Mouse (Mus musculus) heart, postnatal 4 days (tissue): ENCODE measurements around the gene Bst1. TPM values are rescaled to one million over a fixed set of nuclear protein-coding genes. Genes with fewer than 3 reads are reported as not detected.

Experiments
- DNase-seq: peaks from one replicate; pipeline ENCODE4 v3.0.0; 2021
- total RNA-seq, 2 experiments: library from RNA; stranded (reverse); gene quantifications; 2 replicates each; pipeline ENCODE4 v1.2.3; 2021

Gene Bst1
- total RNA-seq, result 1 to 10 TPM in 1 of 2 experiments, under 1 TPM in 1; 0.71 to 2.1 TPM

DNA sequence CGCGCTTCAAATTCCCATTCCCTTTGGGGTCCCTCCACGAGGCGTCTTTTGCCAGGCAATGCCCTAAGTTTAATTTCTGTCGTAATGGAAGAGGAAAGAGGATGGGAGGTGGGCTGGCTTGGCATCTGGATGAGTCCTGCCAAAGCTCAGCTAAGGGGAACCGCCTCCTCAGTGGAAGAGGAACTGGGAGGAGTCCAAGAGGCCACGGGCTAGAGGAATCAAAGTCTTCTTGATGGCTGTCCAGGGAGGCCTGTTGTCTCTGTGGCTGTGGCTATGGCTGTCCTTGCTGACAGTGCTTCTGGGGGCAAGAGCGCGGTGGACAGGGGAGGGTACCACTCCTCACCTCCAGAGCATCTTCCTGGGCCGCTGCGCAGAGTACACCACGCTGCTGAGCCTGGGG, at the start of gene Bst1:
Bst1 (plus strand) TSS at position 191 of the 400 bp plus-strand sequence.
- DNase-seq, result peak; percentile 9

DNA sequence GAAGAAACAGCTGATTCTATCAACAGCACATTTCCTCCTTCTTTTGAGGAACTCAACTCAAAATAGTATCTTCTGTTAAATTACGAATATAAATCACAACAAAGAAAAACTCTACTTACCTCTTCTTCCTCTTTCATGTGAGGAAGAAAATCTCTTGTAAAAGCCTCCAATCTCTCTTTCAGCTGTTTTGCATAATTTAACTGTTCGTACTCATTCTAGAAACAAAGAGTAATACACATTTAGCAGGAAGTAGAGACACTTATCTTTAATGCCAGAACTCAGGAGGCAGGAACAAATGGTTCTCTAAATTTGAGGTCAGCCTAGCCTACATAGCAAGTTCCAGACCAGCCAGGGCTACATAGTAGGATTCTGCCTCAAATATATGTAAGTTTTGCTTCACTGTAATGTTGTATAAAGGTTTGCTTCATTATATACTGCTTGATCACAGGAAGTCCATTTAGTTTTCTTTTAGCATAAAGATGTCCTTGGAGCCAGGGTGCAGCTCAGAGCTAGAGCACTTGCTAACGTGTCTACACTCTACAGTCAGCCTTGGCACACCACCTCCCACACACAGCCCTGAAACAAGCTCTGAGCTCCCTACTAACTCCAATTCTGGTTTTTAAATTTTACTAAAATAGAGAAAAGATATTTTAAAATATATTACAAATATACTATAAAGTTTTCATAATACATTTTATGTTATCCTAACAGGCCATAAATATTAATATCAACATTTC, 47.9 kb upstream of the Bst1 start:
- DNase-seq, result no peak

DNA sequence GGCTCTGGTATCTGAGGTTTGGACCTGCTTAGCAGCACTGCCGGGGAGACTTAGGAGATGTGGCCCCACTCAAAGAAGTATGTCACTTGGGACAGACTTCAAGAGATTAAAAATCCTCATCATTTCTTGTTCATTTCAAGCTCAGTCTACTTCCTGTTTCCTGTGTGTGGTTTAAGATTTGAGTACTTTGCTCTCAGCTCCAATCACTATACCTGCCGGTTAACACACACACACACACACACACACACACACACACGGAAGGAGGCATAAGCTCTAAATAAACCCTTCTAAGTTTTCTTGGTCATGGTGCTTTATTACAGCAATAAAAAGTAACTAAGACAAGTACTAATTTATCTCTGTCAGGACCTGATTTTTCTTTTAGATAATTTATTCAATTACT, 47.1 kb upstream of the Bst1 start:
- DNase-seq, result no peak

DNA sequence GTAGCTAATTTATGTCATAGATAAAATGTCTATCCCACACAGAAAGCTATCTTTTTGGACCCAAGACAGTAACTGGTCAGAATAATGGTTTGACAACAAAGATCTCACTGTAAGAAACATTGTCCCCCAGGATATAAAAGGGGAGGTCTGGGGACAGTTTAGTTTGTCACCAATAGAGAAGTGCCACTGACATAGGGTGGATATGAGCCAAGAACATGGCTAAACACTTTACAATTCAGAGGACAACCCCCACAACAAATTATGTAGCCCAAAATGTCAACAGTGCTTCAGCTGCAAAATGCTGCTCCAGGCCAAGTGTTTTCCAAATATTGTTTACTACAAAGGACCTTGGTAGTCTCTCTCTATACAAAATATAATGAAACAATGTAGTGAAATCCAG, 42.3 kb upstream of the Bst1 start:
- DNase-seq, result peak; percentile 10

DNA sequence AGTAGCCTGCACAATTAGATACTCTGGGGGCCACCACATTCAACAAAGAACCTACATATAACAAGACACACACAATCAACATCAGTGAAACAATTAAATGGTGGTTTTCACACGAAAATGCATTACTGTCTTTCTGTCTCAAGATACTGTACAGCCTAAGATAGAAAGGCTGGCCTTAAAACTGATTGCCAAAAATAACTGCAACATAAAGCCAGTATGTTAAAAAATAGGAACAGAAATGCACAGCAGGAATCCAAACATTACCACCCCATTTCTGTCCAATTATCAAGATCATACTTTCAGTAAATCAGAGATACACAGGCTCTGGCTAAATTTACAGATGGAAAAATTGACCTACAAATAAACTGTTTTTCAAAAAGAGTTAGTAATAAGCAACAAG, 41.7 kb upstream of the Bst1 start:
- no peak for DNase-seq

DNA sequence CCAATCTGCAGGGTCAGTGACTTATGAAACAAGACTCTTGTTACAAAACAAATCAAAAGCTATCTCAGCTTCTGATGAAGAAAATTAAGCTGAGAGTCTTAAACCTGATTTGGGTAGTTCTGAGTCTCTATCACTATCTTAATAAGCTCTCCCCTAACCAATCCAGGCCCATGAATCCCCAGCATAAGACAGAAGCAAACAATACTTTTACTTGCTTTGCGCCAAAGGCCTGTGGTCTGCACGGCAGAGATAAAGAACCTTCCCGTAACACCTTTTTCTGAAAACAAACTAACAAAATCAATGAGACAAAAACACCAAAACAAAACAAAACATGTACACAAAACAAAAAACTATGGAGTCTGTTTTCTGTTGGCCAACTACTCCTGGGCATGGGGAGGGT, 40.1 kb upstream of the Bst1 start:
- no peak for DNase-seq

DNA sequence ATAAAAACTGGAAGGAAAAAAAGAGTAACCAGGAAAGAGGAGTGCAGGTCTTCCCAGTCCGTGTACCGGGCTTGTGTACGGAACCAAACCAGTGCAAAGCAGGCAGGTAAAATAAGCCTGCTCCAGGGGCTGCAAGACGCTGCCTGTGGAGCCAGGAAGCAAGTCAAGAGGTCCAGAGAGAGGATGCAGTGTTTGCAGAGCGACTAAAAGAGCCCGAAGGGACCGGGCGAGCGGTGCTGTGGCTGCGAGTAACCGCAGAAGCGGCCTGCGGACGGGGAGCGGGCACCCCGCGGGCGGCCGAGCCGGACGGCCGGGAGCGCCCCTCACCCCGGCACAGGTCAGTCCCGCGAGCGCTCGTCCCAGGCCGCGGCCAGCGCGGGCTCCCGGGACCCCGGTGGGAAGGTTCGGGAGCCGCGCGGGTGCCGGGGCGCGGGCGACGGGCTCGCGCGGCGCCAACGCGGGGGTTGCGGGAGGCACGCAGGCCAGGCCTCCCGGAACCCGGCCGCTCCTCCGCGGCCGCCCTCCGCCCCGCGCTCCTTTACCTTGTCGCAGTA, 37.2 kb upstream of the Bst1 start:
- DNase-seq, result peak; percentile 49

DNA sequence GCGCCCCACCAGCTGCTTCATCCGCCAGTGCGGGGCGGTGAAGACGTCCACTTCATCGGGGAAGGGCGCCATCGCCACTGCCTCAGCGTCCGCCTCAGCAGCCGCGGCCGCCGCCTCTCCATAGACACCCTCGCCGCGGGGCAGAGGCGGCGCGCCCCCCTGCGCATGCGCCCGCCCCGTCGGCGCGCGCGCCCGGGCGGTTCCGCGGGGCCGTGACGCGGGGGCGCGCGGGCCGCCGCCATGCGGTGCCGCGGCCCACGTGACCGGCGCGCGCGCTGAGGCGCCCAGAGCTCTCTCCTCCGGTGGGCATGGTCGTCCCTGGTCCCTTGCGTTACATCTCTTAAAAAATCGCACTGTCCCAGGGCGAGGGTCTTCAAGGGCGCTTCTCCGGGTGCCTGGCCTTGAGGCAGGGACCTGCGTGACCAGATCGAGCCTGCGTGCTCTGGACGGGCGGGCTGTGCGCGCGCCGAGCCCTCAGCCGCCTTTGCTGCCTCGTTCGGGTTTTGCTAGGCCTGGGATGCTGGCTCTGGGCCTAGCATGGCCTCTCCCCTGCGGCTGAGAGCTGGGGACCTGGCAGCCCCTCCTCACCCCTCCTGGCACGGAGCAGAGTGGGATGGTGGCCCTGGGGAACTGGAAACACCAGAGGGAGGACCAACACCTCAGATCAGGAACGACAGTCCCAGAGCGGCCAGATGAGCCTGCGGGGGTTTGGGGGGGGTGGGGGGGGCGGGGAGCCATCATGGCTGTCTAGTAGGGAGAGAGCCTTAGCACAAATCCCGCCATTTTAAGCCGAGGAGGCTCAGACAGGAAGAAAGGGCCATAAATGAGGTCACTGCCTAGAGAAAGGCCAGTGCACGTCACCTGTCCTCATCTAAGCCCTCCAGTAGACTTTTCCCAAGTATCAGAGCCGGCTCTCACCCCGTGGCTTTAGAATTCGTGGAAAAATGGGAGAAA, 36.4 kb upstream of the Bst1 start:
- peak; percentile 82 for DNase-seq

DNA sequence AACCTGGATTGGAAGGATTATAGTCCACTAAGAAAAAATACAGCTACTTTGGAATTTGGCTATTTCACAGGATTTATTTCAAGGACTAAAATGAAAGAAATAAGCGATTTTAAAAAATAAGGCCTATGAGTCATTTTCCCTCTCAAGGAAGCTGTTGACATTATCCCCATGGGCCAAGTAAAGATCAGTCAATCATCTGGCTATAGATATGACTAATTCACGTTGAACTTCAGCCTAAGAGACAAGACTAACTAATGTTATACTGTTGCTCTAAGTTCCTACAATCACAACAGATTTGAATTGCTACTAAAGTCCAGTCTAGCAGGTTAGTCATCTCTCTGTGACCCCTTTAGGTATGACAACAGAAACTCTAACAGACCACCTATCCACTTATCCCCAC, 34.7 kb upstream of the Bst1 start:
- no peak for DNase-seq

DNA sequence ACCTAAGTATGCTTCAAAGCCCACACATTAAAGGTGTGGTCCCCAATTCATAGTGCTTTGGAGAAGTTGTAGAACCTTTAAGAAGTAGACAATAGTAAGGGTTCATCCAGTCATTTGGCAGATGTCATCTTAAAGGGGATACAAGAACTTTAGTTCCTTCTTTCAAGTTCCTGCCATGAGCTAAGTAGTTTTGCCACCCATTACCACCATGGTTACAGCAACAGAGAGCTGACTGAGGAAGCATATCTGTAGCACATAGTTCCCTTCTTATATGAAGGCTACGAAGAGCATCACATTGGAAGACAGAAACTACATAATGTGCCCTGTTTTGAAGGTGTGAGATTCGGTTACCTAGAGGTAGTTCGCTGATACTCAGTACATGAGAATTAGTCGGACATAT, 32.1 kb upstream of the Bst1 start:
- DNase-seq, result no peak

DNA sequence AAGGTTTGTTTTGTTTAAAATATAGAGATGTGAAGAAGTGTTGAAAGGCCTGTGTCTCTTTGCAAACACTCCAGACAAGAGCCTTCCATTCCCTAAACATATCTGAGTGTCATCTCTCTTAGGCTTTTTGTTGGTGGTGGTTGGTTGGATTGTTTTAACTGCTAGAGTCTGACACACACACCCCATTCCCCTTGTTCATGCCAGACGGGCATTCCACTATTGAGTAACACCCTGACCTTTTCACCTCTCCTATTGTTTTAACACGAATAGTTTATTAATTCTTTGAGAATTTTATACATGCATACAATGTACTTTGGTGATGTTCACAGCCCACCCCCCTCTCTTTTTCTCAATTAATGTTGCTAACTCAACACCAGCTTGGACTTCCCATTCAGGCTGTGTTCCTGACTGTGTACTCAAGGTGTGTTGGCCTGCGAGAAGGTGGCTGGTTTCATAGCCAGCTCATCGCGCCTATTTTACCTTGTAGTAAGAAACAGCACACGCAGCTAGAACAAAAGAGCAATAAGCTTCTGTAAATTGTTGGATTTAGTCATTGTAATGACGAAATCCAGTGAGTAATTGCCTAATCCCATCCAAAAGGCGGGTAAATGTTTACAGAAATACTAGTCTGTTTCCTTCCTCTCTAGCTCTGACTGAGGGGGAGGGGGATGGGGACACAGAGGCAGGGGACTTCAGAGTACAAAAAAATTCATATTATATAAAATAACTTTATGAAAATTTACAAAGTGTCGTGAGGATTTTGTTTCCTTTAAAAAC, 30.5 kb upstream of the Bst1 start:
- DNase-seq, result no peak

DNA sequence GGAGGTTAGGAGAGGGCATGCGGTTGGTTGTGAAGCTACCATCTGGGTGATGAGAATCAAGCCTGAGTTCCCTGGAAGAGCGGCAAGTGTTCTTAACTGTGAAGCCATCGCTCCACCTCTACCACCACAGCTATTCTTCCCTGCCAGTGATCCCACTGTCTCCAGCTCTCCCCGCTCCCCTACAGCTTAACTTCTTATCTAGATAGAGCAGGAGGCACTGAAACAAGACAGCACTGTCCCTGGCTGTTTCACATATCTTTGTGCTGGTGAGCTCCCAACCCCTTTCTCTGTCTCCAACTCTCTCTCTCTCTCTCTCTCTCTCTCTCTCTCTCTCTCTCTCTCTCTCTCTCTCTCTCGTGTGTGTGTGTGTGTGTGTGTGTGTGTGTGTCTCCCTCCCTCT, 26.3 kb upstream of the Bst1 start:
- DNase-seq, result no peak

DNA sequence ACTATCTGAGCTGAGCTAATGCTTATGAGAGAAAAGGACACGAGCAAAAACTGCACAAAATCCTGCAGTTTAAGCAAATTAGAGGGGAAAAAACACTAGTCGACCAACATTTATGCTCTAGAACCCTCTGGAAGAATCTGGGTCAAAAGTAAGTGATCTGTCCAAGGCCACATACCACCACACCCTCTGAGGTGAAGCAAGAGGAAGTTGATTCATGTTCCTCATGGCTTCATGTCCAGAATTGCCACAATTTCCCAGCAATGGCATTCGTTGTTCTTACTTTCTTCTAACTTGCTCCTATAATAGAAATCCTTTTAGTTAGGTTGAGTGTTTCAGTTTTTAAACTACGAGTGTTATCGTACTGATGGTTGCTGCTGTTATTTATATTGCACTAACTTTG, 19.2 kb upstream of the Bst1 start:
- no peak for DNase-seq

DNA sequence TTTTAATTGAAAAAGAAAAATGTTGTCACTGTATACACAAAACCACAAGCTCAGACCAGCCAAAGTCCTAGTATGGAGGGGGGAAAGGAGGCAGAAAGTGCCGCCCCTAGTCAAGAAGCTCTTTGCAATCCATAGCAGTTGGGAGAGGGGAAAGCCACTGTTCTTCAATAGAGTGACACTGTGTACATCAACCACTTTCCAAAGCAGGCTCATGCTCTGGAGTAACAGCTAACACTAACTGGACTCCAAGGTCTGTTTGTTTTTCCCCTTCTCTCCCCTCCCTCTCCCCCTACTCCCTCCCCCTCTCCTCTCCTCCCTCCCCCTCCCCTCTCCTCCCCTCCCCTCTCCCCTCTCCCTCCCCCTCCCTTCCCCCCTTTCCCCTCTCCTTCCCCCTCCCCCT, 18.0 kb upstream of the Bst1 start:
- DNase-seq, result no peak

DNA sequence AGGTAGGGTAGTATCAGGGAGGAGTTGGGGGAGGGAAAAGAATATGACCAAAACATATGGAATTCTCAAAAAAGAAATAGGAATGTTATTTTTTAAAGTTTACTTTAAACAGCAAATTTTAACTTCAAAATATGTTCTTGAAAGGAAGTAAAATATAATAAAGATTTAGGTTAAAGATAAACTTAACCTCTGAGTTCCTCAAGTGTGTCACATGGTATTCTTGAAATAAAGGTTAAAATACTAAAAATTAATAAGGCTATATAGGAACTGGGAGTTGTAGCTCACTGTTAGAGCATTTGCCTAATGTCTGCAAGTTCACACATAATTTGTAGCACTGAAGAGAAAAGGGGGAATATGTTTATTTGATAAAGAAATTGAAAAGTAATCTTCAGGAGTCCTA, 17.4 kb upstream of the Bst1 start:
- DNase-seq, result no peak

DNA sequence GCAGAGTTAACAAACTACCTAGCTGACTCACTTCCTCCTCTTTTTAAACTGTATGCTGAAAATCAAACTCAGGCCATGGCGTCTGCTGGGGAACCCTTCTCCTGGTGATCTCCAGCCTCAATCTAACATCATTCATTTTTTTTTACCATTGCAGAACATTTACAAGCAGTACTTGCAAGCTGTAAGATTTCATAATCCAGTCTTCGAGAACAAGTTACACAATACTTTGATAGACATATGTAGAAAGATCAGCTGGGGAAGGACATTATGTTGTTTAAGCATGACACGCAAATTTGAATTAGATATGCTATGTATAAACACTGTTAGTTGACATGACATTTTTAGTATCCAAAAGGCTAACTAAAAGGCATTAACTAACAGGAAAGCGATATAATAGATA, 16.9 kb upstream of the Bst1 start:
- no peak for DNase-seq

DNA sequence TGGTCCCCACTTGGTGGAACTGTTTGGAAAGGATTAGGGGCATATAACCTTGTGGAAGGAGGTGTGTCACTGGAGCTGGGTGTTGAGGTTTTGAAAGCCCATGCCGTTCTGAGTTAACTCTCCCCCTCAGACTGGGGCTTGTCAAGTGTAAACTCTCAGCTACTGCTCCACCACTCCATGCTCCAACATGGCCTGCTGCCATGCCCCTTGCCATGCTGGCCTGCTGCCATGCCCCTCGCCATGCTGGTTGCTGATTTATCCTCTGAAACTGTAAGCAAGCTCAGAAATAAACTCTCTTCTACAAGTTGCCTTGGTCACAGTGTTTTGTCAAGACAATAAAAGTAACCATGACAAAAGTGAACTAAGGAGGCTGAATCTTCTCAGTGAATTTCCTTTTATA, 13.3 kb upstream of the Bst1 start:
- no peak for DNase-seq

DNA sequence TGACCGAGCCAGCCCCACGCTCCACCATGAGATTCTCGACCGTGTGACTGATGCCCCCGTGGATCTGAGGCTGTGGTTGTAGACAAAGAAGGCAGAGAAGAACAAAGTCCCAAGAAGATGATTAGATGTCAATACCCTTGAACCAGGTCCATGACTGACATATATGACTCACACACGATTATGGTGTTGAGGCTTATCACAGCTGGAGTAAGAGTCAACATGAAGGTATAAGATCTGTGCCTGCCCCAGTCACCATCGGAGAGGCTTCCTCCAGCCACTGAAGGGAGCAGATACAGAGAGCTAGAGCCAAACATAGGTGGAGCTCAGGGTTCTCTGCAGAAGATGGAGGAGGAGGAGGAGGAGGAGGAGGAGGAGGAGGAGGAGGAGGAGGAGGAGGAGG, 12.3 kb upstream of the Bst1 start:
- no peak for DNase-seq

DNA sequence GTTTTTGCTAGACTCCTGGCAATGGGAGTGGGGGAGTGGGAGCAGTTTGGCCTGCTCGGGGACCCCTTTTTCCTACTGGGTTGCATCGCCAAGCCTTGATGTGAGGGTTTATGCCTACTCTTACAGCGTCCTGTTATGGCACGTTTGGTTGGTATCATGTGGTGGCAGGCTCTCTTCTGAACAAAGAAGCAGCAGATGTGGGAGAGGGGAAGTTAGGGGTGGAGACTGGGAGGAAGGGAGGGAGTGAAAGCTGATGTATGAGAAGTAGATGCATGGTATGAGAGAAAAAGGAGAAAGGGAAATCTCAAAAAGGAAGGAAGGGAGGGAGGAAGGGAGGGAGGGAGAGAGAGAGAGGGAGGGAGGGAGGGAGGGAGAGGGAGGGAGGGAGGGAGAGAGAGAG, 11.8 kb upstream of the Bst1 start:
- DNase-seq, result no peak

DNA sequence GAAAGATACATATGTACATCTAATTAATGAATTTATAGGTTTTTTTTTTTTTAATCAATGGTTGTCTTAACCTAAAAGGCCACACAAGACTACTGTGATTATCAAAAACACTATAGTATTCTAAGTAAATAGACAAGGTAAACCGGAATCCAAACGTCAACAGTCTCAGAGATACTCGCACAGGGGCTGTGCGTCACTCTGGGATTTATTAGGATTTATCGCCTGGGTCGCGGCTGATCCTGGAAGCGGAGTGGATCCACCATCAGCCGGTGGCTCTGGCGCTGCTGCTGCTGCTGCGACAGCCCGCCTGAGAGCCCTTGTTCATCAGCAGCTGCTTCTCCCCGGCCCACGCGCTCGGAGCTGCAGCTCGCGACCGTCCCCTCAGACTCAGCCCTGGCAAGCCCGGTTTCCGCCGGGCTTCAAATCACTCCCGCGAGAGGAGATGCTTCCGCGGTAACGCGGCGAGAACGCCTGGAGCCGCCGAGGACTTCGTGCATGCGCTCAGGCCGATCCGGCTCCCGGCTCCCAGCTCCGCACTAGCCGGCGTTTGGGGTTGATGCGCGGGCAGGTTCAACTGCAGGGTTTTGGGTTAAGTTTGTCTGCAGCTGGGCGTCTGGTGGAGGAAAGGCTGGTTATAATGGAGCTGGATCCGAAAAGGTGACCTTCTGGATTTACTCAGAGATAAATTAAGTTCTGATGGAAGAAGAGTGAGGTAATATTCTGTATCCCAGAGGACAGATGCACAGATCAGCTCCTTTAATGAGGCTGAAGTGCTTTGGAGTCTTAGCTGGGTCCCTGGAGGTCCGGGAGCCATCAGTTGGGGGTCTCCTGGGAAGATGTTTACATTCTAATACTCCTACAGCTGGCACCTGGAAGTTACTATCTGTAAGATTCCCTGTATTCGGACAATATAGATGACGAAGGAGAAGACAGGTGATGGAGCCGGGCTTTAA, 10.7 kb upstream of the Bst1 start:
- DNase-seq, result peak; percentile 89

DNA sequence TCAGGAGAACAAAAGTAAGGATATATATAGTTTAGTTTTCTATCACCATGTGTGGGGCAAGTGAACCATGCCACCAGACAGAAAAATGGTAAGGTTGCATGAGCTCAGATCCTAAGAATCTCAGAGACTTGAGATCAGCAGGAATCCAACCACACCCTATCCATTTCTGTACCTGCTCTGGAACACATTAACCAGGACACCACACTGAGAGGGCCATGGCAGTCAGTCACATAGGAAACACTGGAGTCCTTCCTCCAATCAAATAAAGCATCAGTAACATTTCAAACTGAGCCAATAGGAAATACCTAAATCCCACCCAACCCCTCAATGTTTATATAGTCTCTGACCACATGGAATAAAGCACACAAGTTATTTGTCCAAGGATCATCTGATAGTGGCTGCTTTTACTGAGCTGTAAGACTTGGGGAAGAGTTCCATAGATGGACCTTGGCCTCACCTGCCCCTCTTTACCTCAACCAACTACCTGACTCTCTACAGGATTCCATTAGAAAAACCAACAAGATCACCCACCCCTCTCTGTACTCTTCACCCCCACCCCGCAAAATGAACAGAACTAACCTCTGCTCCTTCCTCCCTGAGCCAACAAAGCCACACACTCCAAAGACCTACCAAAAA, 8.1 kb upstream of the Bst1 start:
- DNase-seq, result no peak
